9 mouse cellular contexts compared by ENCODE assay signal in the genomic region with DNA sequence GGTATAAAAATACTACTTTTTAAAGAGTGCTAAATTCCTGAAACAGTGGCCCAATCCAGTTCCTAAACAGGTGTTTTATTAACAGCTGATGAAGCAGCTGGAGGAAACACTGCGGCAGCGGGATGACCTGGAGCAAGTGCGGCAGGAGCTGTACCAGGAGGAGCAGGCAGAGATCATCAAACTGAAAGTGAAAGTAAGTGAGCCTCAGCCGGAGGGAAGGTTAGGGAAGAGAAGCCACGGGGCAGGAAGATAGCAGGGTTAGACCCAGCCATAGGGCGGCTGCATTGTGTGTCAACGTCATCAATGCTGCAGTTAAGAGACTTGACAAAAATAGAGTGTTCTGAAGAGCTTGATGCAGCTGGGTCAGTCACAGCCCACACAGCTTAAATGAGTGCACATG. TPM values are rescaled to one million over a fixed set of nuclear protein-coding genes. Genes with fewer than 3 reads are reported as not detected.
A peak's percentile ranks its signal among the peaks of the same experiment; 100 is the strongest.
DNase-seq lines count a peak whose midpoint lies in the region; ATAC-seq lines count a peak whose summit lies in the region.
"Had no signal": no experiment of that assay in that cellular context is flagged by ENCODE, and none has a peak within 500 bp of the region (broad histone marks: within the 10 kb centered on the region; RNA-seq: fewer than 3 reads in every experiment).

No protein-coding gene starts in this region.

- no peak for ATAC-seq in kidney, embryonic 16.5 days (ENCODE audit: low FRiP score, low TSS enrichment)

- intact Hi-C loops in heart, postnatal 36 days (cut with DNase I) = no loop called here

- no peaks in the 10 kb centered on the region for H3K27me3 ChIP-seq in kidney, embryonic 16.5 days (ENCODE audit: insufficient read depth, low read length)

- WGBS in kidney, embryonic 16.5 days = 80% methylated on average over 7 of the region's 7 CpGs

- H3K36me3 ChIP-seq in kidney, embryonic 16.5 days (ENCODE audit: insufficient read depth, low read length) = peaks cover 33% of the 10 kb centered on the region

- no peak overlapping the region for H3K4me3 ChIP-seq in kidney, embryonic 16.5 days (ENCODE audit: low read length)

- H3K4me1 ChIP-seq in kidney, embryonic 16.5 days (ENCODE audit: insufficient read depth, low read length) = no peaks in the 10 kb centered on the region

- H3K27ac ChIP-seq in kidney, embryonic 16.5 days (ENCODE audit: low read length) = no peak overlapping the region

- H3K9ac ChIP-seq in kidney, embryonic 16.5 days (replicated peaks; ENCODE audit: low read length) = no peak overlapping the region; the same call in 1 of the 2 replicates

- H3K9me3 ChIP-seq in kidney, embryonic 16.5 days (ENCODE audit: low read length) = no peaks in the 10 kb centered on the region
- H3K9me3 ChIP-seq: G1E had no signal

- DNase-seq in kidney, adult 18-20 months = peak; percentile 33
- DNase-seq in adrenal gland, postnatal 25 days = peak; percentile 25
- peak; percentile 38 to 50 for DNase-seq in heart, postnatal 36 days
- peak; percentile 32 for DNase-seq in lung, postnatal 10 days
- peak; percentile 50 for DNase-seq in thymus, postnatal 25 days
- no peak for DNase-seq in cerebellum, adult 9-10 months
- no peak for DNase-seq in retina, postnatal 1 day

- H3K4me2 ChIP-seq in kidney, embryonic 16.5 days (replicated peaks; ENCODE audit: low read depth, low read length) = no peak overlapping the region

RNA-seq across cellular contexts. Expression of a gene that starts 11.6 kb away (rescaled TPM):
- polyA plus RNA-seq in kidney, embryonic 16.5 days (2015; fragmentation: Nextera tagmentation; extraction: Ambion mirVana) = 25.3 and 31.3 TPM in 2 replicates
- 4.1 and 4.7 TPM in 2 replicates for total RNA-seq in adrenal gland, postnatal 25 days (2021)
- total RNA-seq in heart, postnatal 36 days (2021) = under 1 TPM; 0.14 to 0.30 TPM

RNA-seq across cellular contexts. Expression of a gene that starts 42.6 kb away (rescaled TPM):
- polyA plus RNA-seq in kidney, embryonic 16.5 days (2015; fragmentation: Nextera tagmentation; extraction: Ambion mirVana) = 28.2 and 38.3 TPM in 2 replicates
- 10.8 and 11.0 TPM in 2 replicates for total RNA-seq in adrenal gland, postnatal 25 days (2021)
- 1 to 10 TPM in 1 of 2 experiments, under 1 TPM in 1; 0.98 to 2.1 TPM for total RNA-seq in heart, postnatal 36 days (2021)

Comparison
In these comparisons a context has a peak if more than half of its experiments do, and no peak if none do; other contexts are left out.
1. DNase-seq: peak in kidney, adult 18-20 months (single experiment), adrenal gland, postnatal 25 days (single experiment), heart, postnatal 36 days (2 of 2), lung, postnatal 10 days (single experiment) and thymus, postnatal 25 days (single experiment); none in cerebellum, adult 9-10 months (single experiment) and retina, postnatal 1 day (single experiment).